In the genomic region with DNA sequence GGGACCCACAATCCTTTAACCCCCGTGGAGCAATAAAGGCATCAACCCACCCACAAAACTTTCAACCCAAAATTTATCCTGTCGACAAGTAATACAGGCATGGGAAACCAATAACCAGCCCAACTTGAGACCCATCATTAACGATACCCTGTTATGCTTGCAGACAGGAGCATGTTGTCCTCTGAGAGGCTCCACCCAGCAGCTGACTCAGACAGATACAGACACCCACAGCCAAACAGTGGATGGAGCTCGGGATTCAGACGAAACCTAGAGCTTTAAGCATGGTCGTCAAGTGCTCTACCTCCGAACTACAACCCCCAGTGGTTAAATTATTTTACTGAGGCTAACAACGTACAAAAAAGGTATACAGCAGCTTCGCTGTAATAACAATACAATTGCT, we compare ENCODE assay signal across 21 mouse cellular contexts.
DNase-seq lines count a peak whose midpoint lies in the region; ATAC-seq and TF ChIP-seq lines count a peak whose summit lies in the region.
"Had no signal": no experiment of that assay in that cellular context is flagged by ENCODE, and none has a peak within 500 bp of the region (broad histone marks: within the 10 kb centered on the region; RNA-seq: fewer than 3 reads in every experiment).

No protein-coding gene starts in this region.

- TF ChIP-seq POLR2A in bone marrow macrophage, adult 2 months (IDR thresholded peaks at IDR 0.05; ENCODE audit: borderline replicate concordance, low read depth, low read length), result no peak

- H3K4me3 ChIP-seq in heart, embryonic 10.5 days, result no peak overlapping the region
- no peak overlapping the region for H3K4me3 ChIP-seq in heart, embryonic 12.5 days
- H3K4me3 ChIP-seq in bone marrow macrophage, adult 2 months (ENCODE audit: insufficient read depth, low read length), result no peak overlapping the region
- no peak overlapping the region for H3K4me3 ChIP-seq in liver, embryonic 15.5 days (replicated peaks)
- H3K4me3 ChIP-seq: embryonic facial prominence, embryonic 12.5 days; forebrain, embryonic 12.5 days; heart, embryonic 15.5 days; hindbrain, embryonic 13.5 days had no signal

- no peak for TF ChIP-seq CTCF in bone marrow macrophage, adult 2 months (IDR thresholded peaks at IDR 0.05; ENCODE audit: low read depth, low read length)

- no peak overlapping the region for H3K9ac ChIP-seq in heart, embryonic 12.5 days
- H3K9ac ChIP-seq in liver, embryonic 15.5 days, result no peak overlapping the region
- H3K9ac ChIP-seq: embryonic facial prominence, embryonic 12.5 days; forebrain, embryonic 12.5 days; forebrain, postnatal 0 days; heart, embryonic 15.5 days; hindbrain, embryonic 13.5 days had no signal

- H3K27me3 ChIP-seq in heart, embryonic 10.5 days (ENCODE audit: insufficient read depth, poor library complexity, severe bottlenecking), result no peaks in the 10 kb centered on the region
- H3K27me3 ChIP-seq in heart, embryonic 12.5 days (replicated peaks), result no peaks in the 10 kb centered on the region
- H3K27me3 ChIP-seq in liver, embryonic 15.5 days, result no peaks in the 10 kb centered on the region
- H3K27me3 ChIP-seq: embryonic facial prominence, embryonic 12.5 days; forebrain, embryonic 12.5 days; heart, embryonic 15.5 days; hindbrain, embryonic 13.5 days had no signal

- H3K9me3 ChIP-seq in heart, embryonic 10.5 days, result no peaks in the 10 kb centered on the region
- H3K9me3 ChIP-seq in heart, embryonic 12.5 days (replicated peaks), result no peaks in the 10 kb centered on the region
- H3K9me3 ChIP-seq in liver, embryonic 15.5 days (replicated peaks), result no peaks in the 10 kb centered on the region
- H3K9me3 ChIP-seq: embryonic facial prominence, embryonic 12.5 days; heart, embryonic 15.5 days; hindbrain, embryonic 13.5 days had no signal

- ATAC-seq in heart, embryonic 12.5 days (ENCODE audit: insufficient number of reproducible peaks, low FRiP score), result no peak
- peak; percentile 18 for ATAC-seq in CD4-positive, CD25-positive, alpha-beta regulatory T cell, adult 4 months
- peak; percentile 45 for ATAC-seq in liver, embryonic 15.5 days (ENCODE audit: insufficient read depth)
- ATAC-seq: forebrain, postnatal 0 days; hindbrain, postnatal 0 days had no signal

- no peak for DNase-seq in heart, embryonic 10.5 days (ENCODE audit: low spot score)
- no peak for DNase-seq in cerebellum, postnatal 10 days
- no peak for DNase-seq in kidney, adult 8-10 months
- DNase-seq in kidney, postnatal 4 days, result no peak
- DNase-seq: adrenal gland, adult 2 months; adrenal gland, postnatal 25 days; cerebellum, adult 11 months; cerebellum, adult 8-10 months; forebrain, postnatal 0 days; gastrocnemius, postnatal 25 days; heart, adult 11 months; heart, postnatal 14 days had no signal

- 0 out of 2 replicates have a peak overlapping the region, but pooled peaks have one; percentile 36 for H3K27ac ChIP-seq in heart, embryonic 10.5 days
- no peak overlapping the region for H3K27ac ChIP-seq in heart, embryonic 12.5 days (ENCODE audit: poor library complexity, severe bottlenecking)
- H3K27ac ChIP-seq in bone marrow macrophage, adult 2 months (ENCODE audit: insufficient read depth, low read depth, low read length), result peak overlapping the region; percentile 38
- H3K27ac ChIP-seq in liver, embryonic 15.5 days (replicated peaks), result no peak overlapping the region
- H3K27ac ChIP-seq: embryonic facial prominence, embryonic 12.5 days; forebrain, embryonic 12.5 days; heart, embryonic 15.5 days; hindbrain, embryonic 13.5 days; hindbrain, postnatal 0 days had no signal

- H3K4me1 ChIP-seq in heart, embryonic 10.5 days, result peaks cover 68% of the 10 kb centered on the region
- peaks cover 61% of the 10 kb centered on the region for H3K4me1 ChIP-seq in heart, embryonic 12.5 days (replicated peaks)
- peaks cover 45% of the 10 kb centered on the region for H3K4me1 ChIP-seq in bone marrow macrophage, adult 2 months (ENCODE audit: control insufficient read depth, insufficient read depth, low read length)
- peaks cover 45% of the 10 kb centered on the region for H3K4me1 ChIP-seq in liver, embryonic 15.5 days (replicated peaks)

- 83% methylated on average over 9 of the region's 9 CpGs for WGBS in heart, embryonic 10.5 days
- 78% methylated on average over 9 of the region's 9 CpGs for WGBS in heart, embryonic 12.5 days
- 55% methylated on average over 9 of the region's 9 CpGs for WGBS in liver, embryonic 15.5 days (ENCODE audit: insufficient replicate concordance)

- H3K36me3 ChIP-seq in heart, embryonic 10.5 days, result peaks cover 21% of the 10 kb centered on the region
- peaks cover 17% of the 10 kb centered on the region for H3K36me3 ChIP-seq in heart, embryonic 12.5 days
- peaks cover 9% of the 10 kb centered on the region; the same call in 1 of the 2 replicates for H3K36me3 ChIP-seq in liver, embryonic 15.5 days (replicated peaks)

- no peak overlapping the region for H3K4me2 ChIP-seq in heart, embryonic 12.5 days
- no peak overlapping the region for H3K4me2 ChIP-seq in liver, embryonic 15.5 days
- H3K4me2 ChIP-seq: embryonic facial prominence, embryonic 12.5 days; forebrain, embryonic 12.5 days; heart, embryonic 15.5 days; hindbrain, embryonic 13.5 days had no signal

Comparison
In these comparisons a context has a peak if more than half of its experiments do, and no peak if none do; other contexts are left out.
1. H3K27ac ChIP-seq: peak in heart, embryonic 10.5 days (single experiment) and bone marrow macrophage, adult 2 months (single experiment); none in heart, embryonic 12.5 days (single experiment) and liver, embryonic 15.5 days (single experiment).